Mouse (Mus musculus): Measurements from ENCODE around the gene Tmem175.

Gene Tmem175

DNA sequence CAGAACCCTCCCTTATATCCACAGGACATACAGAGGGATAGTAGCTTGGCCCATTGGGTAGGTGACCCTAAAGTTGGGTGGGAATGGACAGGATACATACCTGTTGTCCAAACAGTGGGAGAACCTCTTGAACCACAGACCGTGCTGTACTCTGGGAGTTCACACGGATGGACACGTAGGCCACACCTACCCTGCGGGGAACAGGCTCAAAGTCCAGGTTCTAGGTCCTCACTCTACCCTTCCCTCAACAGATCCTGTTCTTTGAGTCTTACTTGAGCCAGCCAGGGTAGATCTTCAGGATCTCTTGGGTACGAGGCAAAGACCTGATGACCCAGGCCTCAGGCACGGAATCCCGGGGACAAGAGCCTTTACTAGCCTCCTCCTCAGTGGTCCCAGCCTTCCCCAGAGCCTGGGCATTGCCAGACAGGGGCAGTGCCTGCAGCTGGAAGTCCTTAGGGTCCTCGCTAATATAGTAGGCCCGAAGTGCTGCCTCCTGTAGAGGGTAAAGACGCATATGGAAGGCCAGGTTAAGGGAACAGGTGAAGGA lies 24.9 kb downstream of the Tmem175 start:
- no peak for DNase-seq (ENCODE audit: low spot score)

DNA sequence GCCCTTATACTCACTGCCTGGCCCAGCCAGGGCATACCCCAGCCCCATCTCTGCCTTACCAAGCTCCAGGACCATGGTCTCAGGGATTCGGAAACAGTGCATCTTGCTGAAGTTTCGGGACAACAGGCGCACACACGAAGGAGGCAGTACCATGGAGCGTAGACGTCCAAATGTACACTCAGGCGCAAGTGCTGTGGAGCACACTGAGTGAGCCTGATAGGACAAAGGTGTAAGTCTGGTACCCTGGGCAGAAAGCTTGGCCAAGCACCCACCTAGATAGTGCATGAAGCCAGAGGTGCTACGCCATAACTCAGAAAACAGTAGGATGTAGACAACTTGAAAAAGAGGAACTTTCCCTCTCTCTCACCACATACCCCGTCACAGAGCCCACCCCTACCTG lies 25.8 kb downstream of the Tmem175 start:
- no peak for DNase-seq (ENCODE audit: low spot score)

DNA sequence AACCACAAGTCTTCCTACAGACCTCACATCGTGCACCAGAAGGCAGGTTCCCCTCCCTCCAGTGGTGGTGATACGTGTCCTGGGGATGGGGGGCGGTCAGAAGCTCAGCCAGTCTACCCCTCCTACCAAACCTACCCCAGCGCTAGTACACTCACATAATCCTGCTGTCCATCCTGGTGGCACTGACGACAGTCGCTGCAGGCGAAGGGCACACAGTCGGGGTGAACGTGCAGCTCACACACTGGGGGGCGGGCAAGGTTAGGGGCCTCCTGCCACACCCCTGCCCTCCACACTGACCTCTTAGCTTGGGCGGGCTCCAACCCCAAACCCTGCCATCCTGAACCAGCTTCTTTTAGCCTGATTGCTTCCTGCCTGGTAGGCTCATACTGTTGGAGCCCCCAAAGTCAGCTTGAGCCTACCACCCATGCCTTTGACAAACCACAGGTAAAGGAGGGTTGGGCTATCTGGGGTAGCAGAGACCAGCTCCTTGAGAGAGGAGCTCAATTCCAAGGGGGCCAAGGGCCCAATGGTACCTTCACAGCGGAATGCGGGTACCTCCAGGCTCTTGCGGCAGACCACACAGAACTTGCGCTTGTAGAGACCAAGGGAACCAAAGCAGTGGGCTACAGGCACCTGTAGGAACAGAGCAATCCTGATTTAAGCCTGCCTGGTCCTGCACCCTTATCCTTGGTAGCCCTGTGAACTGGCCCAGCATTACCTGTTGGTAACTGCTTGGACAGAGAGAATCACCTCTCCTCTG lies 26.5 kb downstream of the Tmem175 start:
- no peak for DNase-seq (ENCODE audit: low spot score)

DNA sequence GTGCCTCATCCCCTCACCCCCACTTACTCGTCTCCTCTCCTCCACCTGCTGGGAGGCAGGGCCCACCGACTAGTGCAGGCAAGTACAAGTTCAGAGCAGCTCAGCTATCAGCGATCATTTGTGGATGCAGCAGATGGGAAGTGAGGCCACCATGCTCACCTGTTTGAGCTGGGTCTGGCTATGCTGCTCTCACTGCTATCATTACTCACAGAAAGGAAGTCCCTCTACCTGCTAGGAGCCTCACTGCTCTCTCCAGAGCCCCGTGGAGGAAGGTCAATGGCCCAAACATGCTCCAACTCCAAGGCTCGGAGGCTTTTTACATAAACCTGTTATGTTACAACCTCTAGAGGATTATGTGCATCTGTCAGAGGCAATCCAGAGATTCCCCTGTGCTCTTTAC lies 27.8 kb downstream of the Tmem175 start:
- no peak for DNase-seq (ENCODE audit: low spot score)

DNA sequence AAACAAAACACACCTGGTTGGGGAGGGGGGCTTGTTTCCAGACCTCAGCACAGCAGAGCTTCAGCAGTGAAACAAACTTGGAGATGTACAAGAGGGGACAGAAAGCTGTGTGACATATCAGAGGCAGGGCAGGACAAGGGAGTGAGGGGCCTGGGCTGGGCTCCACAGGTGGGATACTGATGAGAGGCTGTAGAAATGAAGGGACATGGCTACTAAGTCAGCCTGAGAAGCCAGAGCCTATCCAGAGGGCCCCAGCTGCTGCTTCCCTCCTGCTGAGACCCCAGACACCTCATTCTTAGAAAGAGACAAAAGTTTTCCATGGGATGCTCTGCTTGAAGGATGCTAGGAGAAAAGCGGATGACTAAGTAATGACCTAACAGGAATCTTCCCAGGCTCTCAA lies 29.0 kb downstream of the Tmem175 start:
- DNase-seq (ENCODE audit: low spot score) = no peak

DNA sequence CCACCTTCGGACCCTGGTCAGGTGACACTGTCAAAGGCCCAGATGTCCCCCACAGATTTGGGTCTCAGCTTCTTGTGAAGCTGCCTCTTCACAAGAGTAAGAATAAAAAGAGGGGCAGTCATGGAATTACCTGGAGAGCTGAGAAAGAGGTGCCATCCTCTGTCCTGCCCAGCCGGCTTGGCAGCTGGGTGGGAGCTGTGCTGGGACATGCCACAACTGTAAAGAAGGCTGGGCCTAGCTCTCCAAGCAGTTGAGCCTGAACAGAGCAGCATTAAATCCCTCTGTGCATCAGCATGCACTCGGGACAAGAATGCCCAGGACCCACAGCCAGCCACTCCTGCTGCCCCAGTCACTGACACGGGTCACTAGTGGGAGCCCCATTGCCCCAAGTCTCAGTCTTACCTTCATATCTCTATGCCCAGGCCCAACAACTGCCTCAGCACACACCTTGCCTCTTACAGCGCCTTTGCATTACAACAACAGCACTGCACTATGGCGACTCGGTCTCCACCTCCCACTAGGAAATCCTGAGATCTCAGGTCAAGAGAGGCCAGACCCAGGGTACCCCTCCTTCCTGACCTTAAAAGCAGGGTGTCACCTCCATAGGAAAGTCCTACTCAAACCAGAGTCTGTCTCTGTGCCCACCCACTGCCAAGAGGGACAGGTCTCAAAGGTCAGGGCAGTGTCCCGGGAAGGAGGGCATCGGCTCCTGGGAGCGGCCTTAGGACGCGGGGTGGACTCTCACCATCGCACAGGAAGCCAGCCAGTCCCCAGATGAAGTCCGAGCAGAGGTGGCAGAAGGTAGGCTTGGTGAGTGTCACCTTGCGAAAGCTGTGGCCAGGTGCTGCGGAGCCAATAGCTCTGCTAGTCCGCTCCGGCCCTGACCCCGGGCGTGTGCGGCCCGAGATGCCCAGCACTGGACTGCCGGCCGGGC lies 30.4 kb downstream of the Tmem175 start, which contains the start of gene Idua:
Gene Idua, plus strand, starts transcription at position 634 of the 934 bp plus-strand sequence.
- DNase-seq (ENCODE audit: low spot score) = no peak

DNA sequence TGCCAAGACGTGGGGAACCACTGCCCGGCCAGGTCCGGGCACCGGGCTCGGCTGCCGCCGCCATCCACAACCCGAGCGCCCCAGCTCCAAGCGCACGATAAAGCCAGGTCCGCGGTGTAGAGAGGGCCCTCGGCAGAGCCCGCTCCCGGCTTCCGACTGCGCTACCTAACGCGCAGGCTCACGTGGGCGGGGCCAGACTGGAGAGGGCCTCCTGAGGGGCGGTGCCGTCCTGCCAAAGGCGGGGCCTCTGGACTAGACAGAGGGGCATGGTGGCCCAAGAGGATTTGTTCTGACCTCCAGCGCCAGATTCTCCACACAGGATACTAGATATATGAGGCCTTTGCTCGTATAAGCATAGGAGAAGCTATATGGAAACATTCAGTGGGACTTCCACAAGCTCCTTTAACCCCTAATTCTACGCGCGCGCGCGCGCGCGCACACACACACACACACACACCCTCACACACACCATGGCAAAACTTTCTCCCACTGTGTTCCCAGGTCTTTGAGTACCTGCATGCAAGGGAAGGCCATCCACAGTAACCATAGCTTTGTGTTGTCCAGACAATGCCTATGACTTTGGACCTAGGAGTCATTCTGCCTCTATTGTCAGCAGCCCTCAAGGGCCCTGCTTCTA lies 31.2 kb downstream of the Tmem175 start:
- peak; percentile 63 for DNase-seq (ENCODE audit: low spot score)

DNA sequence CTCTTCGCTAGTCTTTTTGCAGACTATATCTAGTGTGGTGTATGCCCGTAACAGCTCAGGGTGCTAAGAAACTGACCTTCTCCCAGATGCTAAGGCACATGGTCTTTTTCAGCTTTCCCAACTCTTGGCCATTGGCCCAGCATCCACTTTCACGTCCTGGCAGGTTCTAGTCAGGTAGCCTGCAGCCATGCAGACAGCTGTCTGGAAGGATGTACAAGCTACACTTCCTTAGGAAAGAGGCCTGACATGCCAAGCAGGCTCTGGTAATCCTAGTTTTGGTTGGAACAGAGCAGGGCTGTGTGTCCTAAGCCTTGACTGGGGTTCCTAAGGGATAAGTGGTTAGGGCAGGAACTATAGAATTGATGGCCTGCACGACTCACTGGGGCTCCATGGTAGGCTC lies 33.2 kb downstream of the Tmem175 start:
- DNase-seq (ENCODE audit: low spot score) = no peak

DNA sequence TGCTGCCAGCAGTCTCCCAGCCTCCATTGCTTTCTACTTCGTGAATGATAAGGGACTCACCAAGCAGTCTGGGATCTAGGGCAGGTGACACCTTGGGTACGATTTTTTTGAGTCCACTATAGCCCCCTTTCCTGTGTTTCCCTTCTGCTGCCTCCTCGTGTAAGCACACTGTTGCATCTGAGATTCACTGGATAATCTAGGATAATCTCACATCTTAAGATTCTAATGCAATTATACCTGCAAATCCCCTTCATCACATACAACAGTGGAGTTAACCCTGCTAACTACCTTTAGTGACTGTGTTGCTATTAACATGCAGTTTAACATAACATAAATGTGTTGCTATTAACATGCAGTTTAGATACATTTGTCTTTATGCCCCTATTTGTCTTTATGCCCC lies 35.5 kb downstream of the Tmem175 start:
- no peak for DNase-seq (ENCODE audit: low spot score)

DNA sequence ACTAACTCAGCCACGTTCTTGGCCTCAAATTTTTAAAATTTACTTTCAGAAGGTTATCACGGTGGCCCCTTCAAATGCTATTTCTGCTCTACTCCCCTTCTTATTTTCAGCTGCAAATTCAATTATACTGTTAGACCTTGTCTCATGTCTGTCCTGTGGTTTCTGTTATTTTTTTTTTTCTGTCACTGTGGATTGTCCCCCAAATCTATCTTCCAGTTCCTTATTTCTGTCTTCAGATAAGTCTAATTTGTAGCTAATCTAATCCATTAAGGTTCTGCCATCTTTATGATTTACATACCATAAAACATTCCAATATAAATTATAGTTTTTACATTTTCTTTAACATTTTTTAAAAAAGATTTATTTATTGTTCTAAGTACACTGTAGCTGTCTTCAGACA lies 37.8 kb downstream of the Tmem175 start:
- no peak for DNase-seq (ENCODE audit: low spot score)

DNA sequence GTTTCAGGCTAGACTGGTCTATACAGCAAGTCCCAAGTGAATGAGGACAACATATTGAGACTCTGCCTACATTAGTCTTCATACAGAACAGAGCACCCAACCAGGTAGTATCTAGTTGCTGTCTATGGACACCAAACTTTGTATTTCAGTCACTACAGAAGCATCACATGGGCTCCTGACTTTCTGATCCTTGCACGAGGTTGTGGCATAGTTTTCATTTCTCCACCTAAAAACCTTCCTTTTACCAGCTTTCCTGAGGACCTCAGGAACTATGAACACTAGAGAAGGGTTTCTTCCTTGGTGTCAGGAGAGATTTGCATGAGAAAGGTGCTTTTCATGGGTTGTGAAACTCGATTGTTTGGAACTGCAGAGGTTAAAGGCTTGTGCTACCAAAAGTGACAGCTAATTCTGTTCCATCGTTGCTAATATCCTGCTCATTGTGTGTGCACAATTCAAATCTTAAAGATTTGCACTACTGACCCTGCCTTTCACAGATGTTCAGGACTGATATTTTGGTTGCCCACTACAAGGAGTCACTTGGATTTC lies 38.9 kb downstream of the Tmem175 start:
- no peak for DNase-seq (ENCODE audit: low spot score)

DNA sequence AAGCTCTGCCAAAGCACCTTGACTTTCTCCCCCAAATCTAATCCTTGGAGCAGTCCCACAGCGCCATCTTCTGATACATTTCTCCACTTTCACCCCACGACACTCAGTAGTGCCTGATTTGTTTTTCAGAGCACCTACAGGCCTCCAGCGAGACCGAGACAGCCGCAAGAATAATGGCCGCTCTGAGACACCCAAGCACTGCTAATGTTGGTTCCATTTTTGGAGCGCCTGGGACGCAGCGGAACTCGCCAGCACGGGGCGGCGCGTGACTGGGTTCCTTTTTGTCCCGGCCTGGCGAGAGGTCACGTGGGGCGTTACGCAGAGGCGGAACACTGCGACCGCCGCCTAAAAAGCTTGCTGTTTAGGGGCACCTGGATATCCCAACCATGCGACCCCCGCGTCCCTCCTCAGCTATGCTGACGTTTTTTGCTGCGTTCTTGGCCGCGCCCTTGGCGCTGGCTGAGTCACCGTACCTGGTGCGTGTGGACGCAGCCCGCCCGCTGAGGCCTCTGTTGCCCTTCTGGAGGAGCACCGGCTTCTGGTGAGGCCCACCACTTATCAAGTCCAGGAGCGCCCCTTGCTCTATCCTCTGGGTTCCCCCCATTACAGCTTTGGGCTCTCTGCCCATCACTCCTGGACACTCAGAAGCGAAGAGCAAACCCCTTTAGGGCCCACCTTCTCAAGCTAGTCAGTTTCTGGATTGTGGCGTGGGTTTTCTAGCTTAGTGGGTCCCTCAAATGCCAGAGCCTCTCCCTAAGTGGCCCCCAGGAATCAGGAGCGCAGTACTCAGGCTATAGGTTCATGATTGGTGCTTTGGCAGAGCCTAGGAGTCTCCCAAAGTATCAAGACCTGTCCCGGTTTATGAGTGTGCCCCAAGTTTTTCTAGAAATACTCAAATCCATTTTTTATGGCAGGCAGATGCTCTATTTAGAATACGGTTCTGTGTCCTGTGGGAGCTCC lies 39.7 kb downstream of the Tmem175 start, which contains the start of gene Dgkq:
Gene Dgkq, minus strand, starts transcription at position 696 of the 960 bp plus-strand sequence.
- DNase-seq (ENCODE audit: low spot score) = peak; percentile 88

DNA sequence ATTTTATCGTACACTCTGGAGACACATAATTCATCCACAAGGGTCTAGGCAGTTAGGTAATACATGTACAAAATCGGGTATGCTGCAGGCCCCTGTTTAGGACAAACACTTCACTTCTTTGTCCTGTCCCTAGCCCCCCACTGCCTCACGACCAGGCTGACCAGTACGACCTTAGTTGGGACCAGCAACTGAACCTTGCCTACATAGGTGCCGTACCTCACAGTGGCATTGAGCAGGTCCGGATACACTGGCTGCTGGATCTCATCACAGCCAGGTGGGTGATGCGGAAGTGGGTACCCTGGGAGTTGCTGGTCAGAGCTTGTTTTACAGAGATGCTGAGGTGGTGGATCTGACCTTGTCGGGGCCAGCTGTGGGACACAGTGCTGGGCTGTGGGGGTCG lies 40.4 kb downstream of the Tmem175 start:
- DNase-seq (ENCODE audit: low spot score) = no peak

DNA sequence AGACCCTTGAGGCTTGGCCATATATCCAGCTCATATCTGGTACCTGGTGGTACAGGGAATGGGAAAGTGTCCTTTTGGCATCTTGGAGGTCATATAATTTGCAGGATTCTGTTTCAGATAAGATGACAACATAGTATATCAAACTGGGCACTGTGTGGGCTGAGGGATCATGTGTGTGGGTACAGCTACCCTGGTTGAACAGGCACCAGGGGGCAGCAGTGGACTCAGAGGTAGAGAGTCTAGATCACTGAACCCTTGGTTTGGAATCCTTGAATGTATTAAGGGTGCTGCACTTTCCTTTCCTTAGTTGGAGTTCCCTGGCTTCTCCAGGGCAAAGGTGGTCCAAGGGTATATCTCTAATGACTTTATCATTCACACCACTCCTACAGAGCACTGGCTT lies 41.2 kb downstream of the Tmem175 start:
- peak; percentile 76 for DNase-seq (ENCODE audit: low spot score)

DNA sequence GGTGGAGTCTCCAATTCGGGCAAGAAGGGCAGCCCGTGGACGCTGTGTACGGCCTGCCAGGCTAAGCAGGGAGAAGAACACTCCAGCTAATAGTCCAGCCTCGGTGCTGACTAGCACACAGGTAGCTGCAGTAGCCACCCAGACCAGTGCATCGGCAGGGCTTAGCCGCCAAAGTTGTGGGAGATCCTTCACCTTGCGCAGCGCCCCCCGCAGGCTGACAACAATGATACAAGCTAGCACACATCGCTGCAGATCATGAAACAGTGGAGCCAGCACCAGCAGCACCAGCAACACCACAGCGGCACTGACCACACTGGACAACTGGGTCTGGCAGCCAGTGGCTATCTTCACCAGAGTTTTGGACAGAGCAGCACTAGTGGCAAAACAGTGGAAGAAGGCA lies 42.2 kb downstream of the Tmem175 start:
- DNase-seq (ENCODE audit: low spot score) = no peak

DNA sequence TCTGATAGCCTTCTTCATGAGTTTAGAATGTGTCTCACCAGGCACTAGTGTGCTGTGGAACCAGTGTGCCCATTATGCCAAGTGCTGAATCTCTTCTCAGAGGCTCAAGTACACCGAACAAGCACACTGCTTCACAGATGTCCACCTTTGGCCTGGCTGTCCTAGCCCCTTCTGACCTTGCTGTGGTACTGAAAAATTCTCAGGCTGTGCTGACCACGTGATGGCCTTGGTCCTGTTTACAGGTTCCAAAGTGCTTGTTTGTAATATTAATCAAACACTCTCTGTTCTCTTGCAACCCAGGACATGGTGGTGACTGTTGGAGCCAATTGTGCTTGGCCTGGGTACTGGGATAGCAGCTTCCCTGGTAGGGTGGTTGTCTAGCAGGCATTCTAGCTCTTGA lies 45.1 kb downstream of the Tmem175 start:
- no peak for DNase-seq (ENCODE audit: low spot score)

DNA sequence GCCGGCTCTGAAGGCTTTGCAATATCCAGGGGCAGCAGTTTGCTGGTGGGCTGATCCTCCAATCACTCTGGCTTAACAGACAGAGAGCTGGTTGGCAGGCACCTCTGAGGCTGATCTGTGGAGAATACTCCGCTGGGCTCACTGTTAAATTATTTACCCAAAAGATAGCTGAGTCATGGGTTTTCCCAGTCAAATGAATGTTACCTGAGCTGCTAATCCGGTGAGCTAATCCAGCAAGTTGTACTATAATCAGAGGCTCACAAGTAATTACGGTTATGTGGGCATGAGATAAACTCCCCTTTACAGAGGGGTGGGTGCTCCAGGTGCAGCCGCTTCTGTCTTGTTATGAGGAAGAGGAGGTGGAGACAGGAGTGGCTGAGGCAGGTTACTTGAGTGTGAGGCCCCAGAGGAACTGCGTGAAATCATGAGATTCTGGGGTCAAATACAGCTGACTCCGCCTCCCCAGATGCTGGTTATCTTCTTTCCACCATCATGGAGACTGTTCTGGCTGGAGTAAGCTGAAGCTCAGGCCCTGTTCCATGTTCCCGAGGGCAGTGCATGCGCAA lies 45.8 kb downstream of the Tmem175 start, which contains the start of gene Slc26a1:
Gene Slc26a1, minus strand, starts transcription at position 319 of the 566 bp plus-strand sequence.
- no peak for DNase-seq (ENCODE audit: low spot score)

DNA sequence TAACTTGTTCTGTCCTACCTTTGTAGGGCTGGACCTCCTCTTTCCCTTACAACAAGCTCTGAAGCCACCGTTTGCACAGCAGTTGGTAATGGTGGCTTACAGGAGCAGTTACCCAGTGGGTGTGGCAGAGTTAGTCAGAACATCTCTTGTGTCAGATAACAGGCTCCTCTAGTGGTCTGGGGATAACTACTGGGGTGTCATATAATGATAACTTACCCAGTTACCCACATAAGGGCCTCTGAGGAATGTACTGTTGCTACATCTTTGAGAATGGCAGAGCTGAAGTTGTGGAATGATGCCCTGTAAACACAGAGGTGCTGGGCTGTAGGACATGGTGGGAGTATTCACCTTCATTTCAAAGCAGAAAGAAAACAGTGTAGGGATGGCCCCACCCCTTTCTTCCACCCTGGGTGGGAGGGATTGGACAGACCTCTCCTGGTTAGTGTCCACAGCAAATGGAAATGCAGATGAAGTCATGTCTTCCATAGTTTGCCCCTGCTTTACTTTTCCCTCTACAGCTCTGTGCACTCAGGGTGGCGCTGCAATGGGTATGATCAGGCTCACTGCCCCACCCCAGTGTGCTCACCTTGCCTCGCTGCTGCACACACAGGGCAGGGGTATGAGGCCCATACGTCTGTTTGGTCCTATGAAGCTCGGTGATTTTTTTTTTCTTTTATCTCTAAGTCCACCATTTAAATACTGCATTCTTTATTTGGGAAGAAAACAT lies 47.4 kb downstream of the Tmem175 start:
- DNase-seq (ENCODE audit: low spot score) = no peak

DNA sequence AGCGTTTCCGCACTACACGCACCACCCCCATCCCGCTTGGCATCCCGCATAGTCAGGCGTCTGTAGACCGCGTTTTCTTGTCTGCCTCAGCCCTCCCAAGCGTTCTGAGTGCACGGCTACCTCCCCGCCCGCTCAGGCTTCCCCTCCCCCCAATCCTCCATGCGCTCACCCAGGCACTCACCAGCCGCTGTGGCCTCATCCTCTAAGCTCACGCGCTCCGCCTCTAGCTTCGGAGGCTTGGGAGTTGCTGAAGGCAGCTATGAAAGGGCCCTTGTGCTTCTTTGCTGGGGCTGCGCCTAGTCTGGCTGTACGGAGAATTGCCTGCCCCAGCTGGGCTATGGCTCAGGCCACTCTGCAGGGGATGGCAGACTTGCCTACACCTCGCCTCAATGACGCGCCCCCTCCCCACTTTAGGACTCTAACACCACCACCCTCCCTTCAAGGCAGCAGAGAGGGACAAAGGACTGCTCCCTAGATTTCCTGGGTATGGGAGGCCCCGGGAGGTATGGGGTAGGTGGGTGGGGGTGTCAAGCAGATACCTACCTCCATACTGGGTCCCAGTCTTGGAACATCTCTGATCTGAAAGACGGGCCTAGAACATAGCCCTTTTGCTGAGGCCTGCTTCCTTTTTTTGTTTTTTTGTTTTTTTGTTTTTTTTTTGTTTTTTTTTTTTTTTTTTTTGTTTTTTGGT lies 48.2 kb downstream of the Tmem175 start:
- no peak for DNase-seq (ENCODE audit: low spot score)

Data from adipocyte (in vitro differentiated cells).